Mouse (Mus musculus) brain, adult 2 months (tissue): ENCODE measurements at regions not wholly inside any gene's neighbourhood (a gene's known extent, or its start where the extent isn't known, plus 50 kb on each side); places are given as distances from the start of the nearest gene placed in this dataset.

ENCODE experiments used
- DNase-seq: peaks from one replicate; pipeline ENCODE4 v3.0.0; 2011; ENCODE audit warnings: low read depth, low spot score

DNA sequence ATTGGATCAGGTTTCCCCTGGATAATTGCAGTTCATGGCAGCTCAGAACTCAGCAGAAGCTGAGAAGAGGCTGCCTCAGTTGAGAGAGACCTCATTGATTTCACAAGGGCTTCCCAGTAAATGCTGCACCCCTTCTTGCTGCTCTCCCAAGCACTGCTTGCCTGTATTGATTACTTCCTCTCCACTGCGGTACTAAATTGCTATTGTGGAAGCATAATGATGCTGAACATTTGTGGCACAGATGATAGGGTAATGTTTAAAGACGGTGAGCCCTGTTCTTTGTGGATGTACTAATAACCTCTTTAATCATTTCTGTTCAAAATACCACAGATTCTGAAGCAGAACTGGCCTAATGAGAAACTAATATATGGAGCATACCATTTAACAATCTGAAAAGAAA is 492.5 kb upstream of the Gm21833 start:
- peak; percentile 1 for DNase-seq

DNA sequence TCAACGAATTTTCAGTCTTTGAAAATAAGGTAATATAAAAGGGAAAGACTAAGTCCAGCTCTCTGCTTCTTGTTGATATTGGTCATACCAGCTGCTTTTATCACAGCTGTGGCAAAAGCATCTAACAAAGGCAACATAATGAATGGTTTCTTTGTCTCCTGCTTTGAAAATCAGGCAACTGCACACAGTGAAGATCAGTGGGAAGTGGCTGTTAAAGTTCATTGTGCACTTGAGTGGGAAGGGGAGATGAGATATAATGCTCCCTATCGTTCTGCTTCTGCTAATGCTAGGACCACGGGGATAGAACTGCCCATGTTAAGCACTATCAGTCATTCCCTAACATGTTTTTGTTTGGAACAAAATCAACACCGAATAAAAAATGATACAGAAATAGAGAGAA is 468.1 kb upstream of the Gm21833 start:
- DNase-seq: peak; percentile 35
